Mouse (Mus musculus): ENCODE results near the gene Ddx21.
A peak's percentile ranks its signal among the peaks of the same experiment; 100 is the strongest.

The Ddx21 gene

GRCm38 (mm10) chr10:62570126-62570871, 31.8 kb downstream of the Ddx21 start:
- no peak for DNase-seq (ENCODE audit: low spot score)

- no peak for DNase-seq (ENCODE audit: low spot score)
These were observed 33.2 kb downstream of the Ddx21 start for GRCm38 (mm10) chr10:62568861-62569260.

- DNase-seq (ENCODE audit: low spot score), result no peak
These were observed 44.3 kb downstream of the Ddx21 start for GRCm38 (mm10) chr10:62557736-62558135.

- no peak for DNase-seq (ENCODE audit: low spot score)
These were observed 45.6 kb downstream of the Ddx21 start for GRCm38 (mm10) chr10:62556558-62556901.

GRCm38 (mm10) chr10:62555705-62556557, 46.1 kb downstream of the Ddx21 start:
- no peak for DNase-seq (ENCODE audit: low spot score)

- DNase-seq (ENCODE audit: low spot score), result no peak
These were observed 48.4 kb downstream of the Ddx21 start for GRCm38 (mm10) chr10:62553611-62554091.

- no peak for DNase-seq (ENCODE audit: low spot score)
These were observed 51.2 kb downstream of the Ddx21 start for GRCm38 (mm10) chr10:62550787-62551300.

- peak; percentile 85 for DNase-seq (ENCODE audit: low spot score)
These were observed 52.4 kb downstream of the Ddx21 start for GRCm38 (mm10) chr10:62549523-62550166.

- DNase-seq (ENCODE audit: low spot score), result no peak
These were observed 55.6 kb downstream of the Ddx21 start for GRCm38 (mm10) chr10:62546441-62546840.

GRCm38 (mm10) chr10:62545759-62546158, 56.3 kb downstream of the Ddx21 start:
- no peak for DNase-seq (ENCODE audit: low spot score)

GRCm38 (mm10) chr10:62544316-62544715, 57.8 kb downstream of the Ddx21 start:
- no peak for DNase-seq (ENCODE audit: low spot score)

GRCm38 (mm10) chr10:62543399-62543808, 58.7 kb downstream of the Ddx21 start:
- DNase-seq (ENCODE audit: low spot score), result no peak

- DNase-seq (ENCODE audit: low spot score), result no peak
These were observed 59.2 kb downstream of the Ddx21 start for GRCm38 (mm10) chr10:62542928-62543327.

- no peak for DNase-seq (ENCODE audit: low spot score)
These were observed 59.6 kb downstream of the Ddx21 start for GRCm38 (mm10) chr10:62542507-62542906.

- DNase-seq (ENCODE audit: low spot score), result no peak
These were observed 60.6 kb downstream of the Ddx21 start for GRCm38 (mm10) chr10:62541499-62541898.

GRCm38 (mm10) chr10:62540800-62541199, 61.3 kb downstream of the Ddx21 start:
- DNase-seq (ENCODE audit: low spot score), result no peak

GRCm38 (mm10) chr10:62534509-62534908, 67.6 kb downstream of the Ddx21 start:
- DNase-seq (ENCODE audit: low spot score), result no peak

GRCm38 (mm10) chr10:62532832-62533231, 69.2 kb downstream of the Ddx21 start:
- DNase-seq (ENCODE audit: low spot score), result no peak
